Mouse (Mus musculus) thymus, postnatal 14 days (tissue): ENCODE data around the gene Hhip.
"Not testable (repeated sequence)": the region's sequence is repeated elsewhere in the genome, so short reads cannot be mapped to it uniquely, and the experiment has no call there.

ENCODE experiments used
- DNase-seq: peaks from one replicate; pipeline ENCODE4 v3.0.0; 2021

Gene Hhip

GRCm38 (mm10) chr8:79992121-79992848, 65.5 kb downstream of the Hhip start:
- no peak for DNase-seq

- DNase-seq: not testable (repeated sequence)
These were observed 66.4 kb downstream of the Hhip start for GRCm38 (mm10) chr8:79991420-79991819.

- DNase-seq: no peak
These were observed 72.9 kb downstream of the Hhip start for GRCm38 (mm10) chr8:79984946-79985345.

GRCm38 (mm10) chr8:79982144-79982543, 75.7 kb downstream of the Hhip start:
- DNase-seq: no peak

GRCm38 (mm10) chr8:79966159-79966558, 91.6 kb downstream of the Hhip start:
- no peak for DNase-seq

- DNase-seq: peak; percentile 34
These were observed 104.9 kb downstream of the Hhip start for GRCm38 (mm10) chr8:79952857-79953256.

GRCm38 (mm10) chr8:79950376-79950775, 107.4 kb downstream of the Hhip start:
- DNase-seq: no peak

GRCm38 (mm10) chr8:79945501-79946076, 112.2 kb downstream of the Hhip start:
- DNase-seq: no peak

GRCm38 (mm10) chr8:79941070-79941469, 116.7 kb downstream of the Hhip start:
- no peak for DNase-seq

GRCm38 (mm10) chr8:79936856-79937445, 120.9 kb downstream of the Hhip start:
- no peak for DNase-seq

- no peak for DNase-seq
These were observed 122.0 kb downstream of the Hhip start for GRCm38 (mm10) chr8:79935793-79936192.

GRCm38 (mm10) chr8:79929202-79929601, 128.6 kb downstream of the Hhip start:
- DNase-seq: no peak

- DNase-seq: no peak
These were observed 140.6 kb downstream of the Hhip start for GRCm38 (mm10) chr8:79917211-79917610.
